Mouse (Mus musculus) embryonic stem cell, embryonic (primary cell): ENCODE results near the gene U2af1.

Experiments used
- CTCF ChIA-PET, 4 experiments: fragments of 300-600 bp in 2 of 4; fragments of 350-600 bp in 2 of 4; sonication (Branson Sonifier 250); formaldehyde crosslinking; loops; one replicate each; lab custom pipeline; 2022; ENCODE audit warnings: inconsistent platforms in 2 of 4; lab: Charles Lee
- POLR2A ChIA-PET, 4 experiments: fragments of 300-600 bp in 2 of 4; fragments of 350-600 bp in 2 of 4; sonication (Branson Sonifier 250); formaldehyde crosslinking; loops; one replicate each; lab custom pipeline; 2022; ENCODE audit warnings: antibody characterized with exemption in 4 of 4, inconsistent platforms in 1 of 4; lab: Charles Lee

The U2af1 gene

DNA sequence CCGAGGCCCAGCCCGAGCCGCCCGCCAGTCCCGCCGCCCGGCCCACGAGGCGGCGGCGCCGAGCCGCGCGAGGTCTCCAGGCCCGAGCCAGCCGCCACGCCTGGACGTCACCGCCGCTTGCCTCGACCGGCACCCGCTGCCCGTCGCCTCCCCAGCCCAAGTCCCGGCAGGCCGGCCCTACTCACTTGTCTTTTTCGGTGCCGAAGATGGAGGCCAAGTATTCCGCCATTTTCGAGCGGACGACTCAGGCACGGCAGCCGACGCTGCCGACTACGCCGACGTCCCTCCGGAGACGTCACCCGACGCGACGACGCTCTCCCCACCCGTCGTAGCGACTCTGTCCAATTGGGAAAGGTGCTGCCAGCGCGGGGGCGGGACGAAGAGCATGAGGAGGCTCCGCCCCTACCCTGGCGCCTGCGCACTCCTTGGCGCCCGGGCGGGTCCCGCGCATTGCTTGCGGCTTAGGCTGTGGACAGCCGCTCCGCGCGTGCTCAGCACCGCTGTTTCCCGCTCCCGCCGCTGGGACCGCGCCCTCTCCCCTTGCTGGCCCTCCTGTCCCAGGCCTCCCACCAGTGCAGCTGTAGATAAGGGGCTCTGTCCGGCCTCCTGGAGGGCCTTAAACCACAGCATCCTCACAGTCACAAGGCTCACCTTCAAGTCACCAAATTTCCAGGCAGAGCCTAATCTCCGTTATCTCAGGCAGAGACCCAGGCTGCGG, at the start of gene U2af1:
U2af1 (minus strand) TSS at position 425 of the 718 bp plus-strand sequence.
- CTCF ChIA-PET, result no interaction called here
- POLR2A ChIA-PET, result interaction anchor here in 2 of 4 experiments (0.9 to 1.8 kb wide), 14 partner anchors 8 to 132 kb away, joined by 3 to 6 read pairs (median 4); partner anchors contain the start of genes Pknox1 (in 2 of the 2) and Cbs (in 1 of the 2)

DNA sequence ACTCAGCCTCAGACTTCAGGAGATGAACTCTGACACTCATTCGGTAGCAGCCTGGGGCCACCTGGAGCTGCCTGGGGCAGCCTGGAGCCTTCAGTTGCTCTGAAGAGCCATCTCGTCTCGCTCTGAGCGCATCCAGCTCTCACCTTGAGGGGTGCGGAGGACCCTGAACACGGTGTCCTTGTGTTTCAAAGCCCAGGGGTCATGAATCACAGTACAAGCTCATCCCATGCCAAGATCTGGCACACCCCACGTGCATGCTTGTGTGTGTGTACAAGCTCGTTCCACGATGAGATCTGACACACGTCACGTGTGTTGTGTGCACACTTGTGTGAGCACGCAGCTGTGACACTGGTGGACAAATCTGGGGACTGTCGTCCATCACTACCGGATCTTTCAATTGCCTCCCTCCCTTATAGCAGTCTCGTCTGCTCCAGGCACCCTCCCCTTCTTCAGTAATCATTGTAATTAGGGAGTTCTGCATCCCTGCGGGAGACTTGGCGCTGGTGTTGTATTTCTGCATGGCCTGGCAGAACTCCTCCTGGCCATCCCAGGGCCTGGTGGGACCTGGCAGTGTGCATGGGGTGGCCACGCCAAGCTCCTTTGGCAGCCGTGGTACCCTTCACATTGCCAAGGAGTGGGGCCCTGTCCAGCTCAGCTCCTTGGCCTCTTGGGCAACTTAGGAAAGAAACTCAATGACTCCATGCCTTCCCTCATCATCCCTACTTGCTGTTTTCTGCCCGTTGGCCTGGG, 46.8 kb upstream of the U2af1 start:
- ChIA-PET POLR2A (interaction anchor here in 2 of 4 experiments (1.1 to 1.3 kb wide), 3 partner anchors 8 to 19 kb away, joined by 3 read pairs; no protein-coding TSS in a partner anchor), CTCF (interaction anchor here (0.5 to 1.5 kb wide), 6 partner anchors 12 to 686 kb away, joined by 3 to 7 read pairs (median 4); no protein-coding TSS in a partner anchor)

DNA sequence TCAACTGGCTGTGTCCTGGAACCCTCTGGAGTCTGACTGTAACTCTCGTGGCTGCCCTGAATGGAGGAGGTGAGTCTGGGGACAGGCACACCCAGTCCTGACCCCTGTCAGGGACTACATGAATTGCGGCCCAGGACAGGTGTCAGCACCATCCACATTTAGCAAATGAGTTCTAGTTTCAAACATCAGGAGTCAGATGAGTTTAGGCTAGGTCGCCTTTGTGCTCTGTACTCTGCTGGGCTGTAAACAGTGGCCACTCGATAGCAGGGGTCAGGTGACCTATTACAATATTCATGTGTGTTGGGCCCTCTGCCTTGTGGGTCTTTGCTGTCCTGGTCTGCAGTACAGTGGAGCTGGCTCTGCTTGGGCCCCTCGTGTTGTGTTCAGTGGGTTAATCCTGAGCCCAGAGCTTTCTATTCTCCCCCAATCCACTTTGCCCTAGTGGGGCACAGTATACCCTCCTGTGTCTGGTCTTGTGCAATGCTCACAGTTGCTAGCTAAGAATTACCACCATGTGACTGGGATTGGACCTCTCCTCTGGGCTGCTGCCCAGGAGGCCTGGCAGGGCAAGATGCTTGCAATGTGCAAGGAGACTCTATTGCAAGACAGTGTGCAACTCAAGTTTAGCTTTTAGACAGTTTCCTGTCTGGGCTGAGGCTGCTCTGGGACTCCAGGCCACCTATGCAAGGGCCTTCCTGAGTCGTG, 44.7 kb upstream of the U2af1 start:
- POLR2A ChIA-PET, result interaction anchor here in 1 of 4 experiments (0.9 to 1.6 kb wide), 5 partner anchors 10 to 142 kb away, joined by 3 to 6 read pairs (median 4); no protein-coding TSS in a partner anchor
- CTCF ChIA-PET, result no interaction called here

DNA sequence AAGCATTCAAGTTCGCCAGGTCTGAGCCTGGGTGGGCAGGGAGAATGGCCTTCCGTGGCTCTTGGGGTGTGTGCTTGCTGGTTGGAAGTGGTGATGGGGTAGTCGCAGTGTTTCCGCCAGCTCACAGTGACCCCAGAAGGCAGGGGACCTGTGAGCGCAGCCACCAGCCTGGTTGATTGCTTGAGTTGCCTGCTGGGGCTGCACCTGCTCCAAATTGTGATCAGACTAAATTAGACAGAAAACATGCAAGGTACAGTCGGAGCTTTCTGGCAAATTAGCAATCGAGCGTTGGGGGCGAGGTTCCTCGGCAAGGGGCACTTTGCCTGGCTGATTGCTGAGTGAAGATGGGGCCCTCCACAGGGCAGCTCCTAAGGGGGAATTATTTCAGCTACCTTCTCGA, 39.7 kb upstream of the U2af1 start:
- ChIA-PET CTCF (interaction anchor here in 2 of 4 experiments (0.7 kb wide), 2 partner anchors 12 to 82 kb away, joined by 3 read pairs; no protein-coding TSS in a partner anchor), POLR2A (interaction anchor here in 3 of 4 experiments (0.6 to 1.7 kb wide), 8 partner anchors 11 to 643 kb away, joined by 3 to 5 read pairs (median 4); no protein-coding TSS in a partner anchor)

DNA sequence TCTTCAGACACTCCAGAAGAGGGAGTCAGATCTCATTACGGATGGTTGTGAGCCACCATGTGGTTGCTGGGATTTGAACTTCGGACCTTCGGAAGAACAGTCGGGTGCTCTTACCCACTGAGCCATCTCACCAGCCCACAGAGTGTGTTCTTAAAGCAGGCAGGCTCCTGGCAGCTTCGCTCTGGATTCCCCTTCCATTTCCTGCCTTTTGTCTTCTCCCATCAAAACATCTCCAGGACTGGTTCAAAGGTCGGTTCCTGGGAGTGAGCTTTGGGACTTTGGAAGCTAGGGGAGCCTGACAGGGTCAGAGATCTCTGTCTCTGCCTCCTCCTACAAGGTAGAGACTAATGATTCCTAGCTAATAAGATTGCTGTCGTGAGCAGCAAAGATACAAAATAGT, 36.7 kb upstream of the U2af1 start:
- ChIA-PET CTCF (interaction anchor here in 1 of 4 experiments (1.4 kb wide), 1 partner anchor 56 kb away, joined by 4 read pairs; no protein-coding TSS in a partner anchor), POLR2A (interaction anchor here in 2 of 4 experiments (1.2 to 1.7 kb wide), 2 partner anchors 18 to 139 kb away, joined by 4 read pairs; no protein-coding TSS in a partner anchor)

DNA sequence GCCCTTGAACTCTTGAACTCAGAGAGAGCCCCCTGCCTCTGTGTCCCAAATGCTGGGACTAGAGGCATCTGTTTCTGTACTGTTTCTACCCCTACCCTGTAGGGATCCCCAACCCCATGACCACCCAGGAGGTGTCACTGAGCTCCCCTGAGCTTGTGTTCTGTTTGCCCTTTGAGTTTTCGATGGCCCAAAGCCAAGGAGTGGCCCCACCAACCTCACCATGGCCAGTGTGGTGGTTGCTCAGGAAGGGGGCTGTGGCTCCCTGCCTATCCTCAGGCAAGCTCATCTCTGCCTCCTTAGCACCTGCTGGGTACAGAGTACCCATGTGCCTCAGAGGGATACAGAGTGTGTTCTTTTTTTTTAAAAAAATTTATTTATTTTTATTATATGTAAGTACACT, 36.3 kb upstream of the U2af1 start:
- ChIA-PET POLR2A (interaction anchor here in 3 of 4 experiments (0.5 to 1.7 kb wide), 5 partner anchors 18 to 1862 kb away, joined by 3 to 17 read pairs (median 4); no protein-coding TSS in a partner anchor), CTCF (interaction anchor here in 1 of 4 experiments (0.6 to 1.4 kb wide), 2 partner anchors 56 to 206 kb away, joined by 3 to 4 read pairs; no protein-coding TSS in a partner anchor)

DNA sequence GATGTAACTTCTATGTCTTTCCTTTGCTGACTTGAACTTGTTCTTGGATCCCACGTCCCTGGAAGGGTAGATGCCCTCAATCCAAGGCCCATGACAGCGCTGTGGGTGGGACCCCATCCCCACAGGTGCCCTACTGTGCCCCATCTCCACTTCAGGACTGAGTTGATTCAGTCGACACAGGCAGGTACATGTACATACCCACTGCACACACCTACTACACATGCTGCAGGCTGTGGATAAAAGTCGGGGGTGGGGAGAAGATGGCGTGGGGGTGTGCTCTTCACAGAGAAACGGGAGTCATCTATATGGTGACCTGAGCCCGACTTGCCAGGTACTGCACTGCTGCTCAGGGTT, 35.3 kb upstream of the U2af1 start:
- ChIA-PET POLR2A (interaction anchor here in 3 of 4 experiments (0.7 to 1.7 kb wide), 9 partner anchors 39 to 203 kb away, joined by 3 to 5 read pairs (median 3); no protein-coding TSS in a partner anchor), CTCF (interaction anchor here in 2 of 4 experiments (0.8 to 2.9 kb wide), 7 partner anchors 11 to 168 kb away, joined by 4 to 19 read pairs (median 5); partner anchors contain the start of gene Cryaa (in 1 of the 2))

DNA sequence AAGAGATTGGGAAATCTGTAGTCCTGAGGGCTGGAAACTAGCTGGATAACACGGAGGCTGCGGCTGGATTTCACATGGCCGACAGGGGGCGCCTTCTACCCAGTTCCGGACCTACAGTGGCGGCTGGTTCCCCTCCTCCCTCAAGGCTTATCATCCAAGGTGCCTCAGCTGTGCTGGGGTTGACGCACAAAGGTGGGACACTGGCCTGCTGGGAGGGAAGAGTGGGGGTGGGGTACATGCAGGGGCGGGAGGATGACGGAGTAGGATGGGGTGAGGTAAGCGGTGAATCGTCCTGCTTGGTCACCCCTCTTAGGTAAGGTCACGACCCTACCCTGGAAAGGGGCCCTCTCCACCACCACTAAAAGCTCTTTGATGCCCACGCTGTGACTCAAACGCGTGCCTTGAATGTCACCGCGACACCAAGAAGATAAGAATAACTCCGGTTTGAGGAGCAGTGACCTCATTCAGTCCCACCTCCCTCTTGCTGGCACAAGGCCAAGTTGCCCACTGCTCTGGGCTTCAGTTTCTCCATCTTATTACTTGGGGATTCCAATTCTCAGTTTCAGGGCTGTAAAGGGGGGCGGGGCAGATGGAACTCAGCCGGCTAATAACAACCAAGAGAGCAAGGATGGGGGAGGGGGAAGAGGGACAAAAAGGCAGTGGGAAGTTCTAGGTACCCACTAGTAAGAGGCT, 34.8 kb upstream of the U2af1 start:
- POLR2A ChIA-PET, result interaction anchor here in 3 of 4 experiments (0.6 to 1.7 kb wide), 34 partner anchors 10 to 1005 kb away, joined by 3 to 8 read pairs (median 4); no protein-coding TSS in a partner anchor
- CTCF ChIA-PET, result interaction anchor here (0.5 to 2.9 kb wide), 44 partner anchors 9 to 578 kb away, joined by 3 to 19 read pairs (median 3); partner anchors contain the start of genes Cryaa (in 1 of the 4) and Pknox1 (in 1 of the 4)

DNA sequence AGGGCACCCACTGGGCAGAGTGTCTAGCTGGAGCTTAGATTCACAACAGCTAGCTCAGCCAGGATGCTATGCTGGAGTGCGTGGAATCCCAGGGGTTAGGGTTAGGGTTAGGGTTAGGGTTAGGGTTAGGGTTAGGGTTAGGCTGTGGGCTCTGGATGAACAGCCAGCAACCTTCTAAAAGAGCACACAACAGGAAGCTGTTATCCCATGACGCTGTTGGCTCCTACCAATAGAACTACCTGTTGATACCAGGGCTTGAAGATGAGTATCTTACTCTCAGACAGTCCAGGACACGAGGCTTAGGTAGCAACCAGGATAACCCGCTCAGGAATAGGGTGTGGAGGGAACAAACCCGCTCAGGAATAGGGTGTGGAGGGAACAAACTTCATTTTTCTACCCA, 34.2 kb upstream of the U2af1 start:
- POLR2A ChIA-PET, result interaction anchor here in 3 of 4 experiments (0.6 to 1.7 kb wide), 32 partner anchors 11 to 1005 kb away, joined by 3 to 8 read pairs (median 4); no protein-coding TSS in a partner anchor
- CTCF ChIA-PET, result interaction anchor here (0.6 to 2.9 kb wide), 41 partner anchors 9 to 579 kb away, joined by 3 to 19 read pairs (median 3); partner anchors contain the start of genes Cryaa (in 1 of the 4) and Pknox1 (in 1 of the 4)

- POLR2A ChIA-PET, result interaction anchor here in 3 of 4 experiments (0.6 to 1.2 kb wide), 5 partner anchors 9 to 403 kb away, joined by 3 to 8 read pairs (median 3); no protein-coding TSS in a partner anchor
These were observed 30.9 kb upstream of the U2af1 start for GRCm38 (mm10) chr17:31689606-31690005.

GRCm38 (mm10) chr17:31688112-31688511, 29.4 kb upstream of the U2af1 start:
- ChIA-PET POLR2A (no interaction called here), CTCF (no interaction called here)

More at GRCm38 (mm10) chr17:31689606-31690005, 30.9 kb upstream of the U2af1 start:
- CTCF ChIA-PET, result interaction anchor here in 2 of 4 experiments (0.5 to 1.2 kb wide), 2 partner anchors 62 to 205 kb away, joined by 3 read pairs; no protein-coding TSS in a partner anchor

DNA sequence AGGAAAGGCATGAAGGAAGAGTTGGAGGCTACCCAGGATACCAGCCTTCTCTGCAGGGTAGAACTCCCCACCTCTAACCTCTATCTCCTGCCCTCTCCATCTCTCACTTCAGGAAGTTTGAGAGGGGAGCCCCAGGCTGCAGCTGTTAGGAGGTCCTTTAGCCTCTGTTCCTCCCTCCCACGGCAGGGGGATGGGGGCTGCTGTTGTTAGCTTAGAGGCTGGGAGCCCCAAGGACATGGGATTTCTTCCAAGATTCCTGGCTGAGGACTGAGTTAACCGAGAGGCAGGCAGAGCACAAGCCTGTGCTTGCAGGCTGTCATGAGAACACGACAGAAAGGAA, 27.5 kb upstream of the U2af1 start:
- ChIA-PET CTCF (interaction anchor here in 3 of 4 experiments (0.6 to 1.2 kb wide), 4 partner anchors 9 to 192 kb away, joined by 3 to 5 read pairs (median 3); partner anchors contain the start of gene Cryaa (in 1 of the 3)), POLR2A (interaction anchor here in 3 of 4 experiments (0.6 to 1.3 kb wide), 4 partner anchors 29 to 350 kb away, joined by 3 to 7 read pairs (median 4); partner anchors contain the start of genes Hsf2bp (in 1 of the 3) and Rrp1b (in 1 of the 3))

DNA sequence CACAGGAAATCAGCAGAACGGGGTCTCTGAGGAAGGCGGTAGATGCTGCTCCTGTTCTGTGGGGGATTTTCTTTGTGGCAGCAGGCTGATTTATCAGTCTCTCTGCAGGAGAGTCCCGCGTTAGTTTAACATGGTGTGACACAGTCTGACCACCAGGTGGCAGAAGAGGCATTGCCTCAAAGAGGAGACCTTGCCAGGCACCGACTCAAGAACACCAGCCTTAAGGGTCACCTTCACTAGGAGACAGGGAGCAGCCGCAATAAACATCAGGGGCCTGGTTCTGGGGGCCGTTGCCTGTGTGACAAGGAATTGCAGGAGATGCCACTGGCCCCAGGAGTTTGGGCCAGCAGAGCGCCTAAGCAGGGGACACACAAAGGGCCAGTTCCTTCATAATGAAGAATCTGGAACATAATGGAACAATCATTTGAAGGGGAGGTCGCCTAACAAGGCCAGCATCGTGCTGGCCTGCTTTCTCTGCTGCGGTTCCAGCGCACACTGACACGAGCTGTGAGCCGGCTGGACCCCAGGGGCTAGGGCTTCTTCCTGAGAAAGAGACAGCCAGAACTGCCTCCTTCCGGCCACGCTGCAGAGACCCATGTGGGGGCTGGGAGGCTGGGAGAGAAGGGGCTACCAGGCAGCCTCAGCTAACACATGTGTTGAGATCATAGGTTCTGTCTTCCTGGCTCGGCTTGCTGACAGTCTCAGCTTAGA, 27.0 kb upstream of the U2af1 start:
- ChIA-PET POLR2A (interaction anchor here (0.6 to 1.3 kb wide), 5 partner anchors 29 to 351 kb away, joined by 3 to 7 read pairs (median 3); partner anchors contain the start of genes Hsf2bp (in 1 of the 4) and Rrp1b (in 1 of the 4)), CTCF (interaction anchor here in 3 of 4 experiments (0.6 to 1.2 kb wide), 5 partner anchors 8 to 477 kb away, joined by 3 to 5 read pairs (median 3); partner anchors contain the start of gene Cryaa (in 1 of the 3))

DNA sequence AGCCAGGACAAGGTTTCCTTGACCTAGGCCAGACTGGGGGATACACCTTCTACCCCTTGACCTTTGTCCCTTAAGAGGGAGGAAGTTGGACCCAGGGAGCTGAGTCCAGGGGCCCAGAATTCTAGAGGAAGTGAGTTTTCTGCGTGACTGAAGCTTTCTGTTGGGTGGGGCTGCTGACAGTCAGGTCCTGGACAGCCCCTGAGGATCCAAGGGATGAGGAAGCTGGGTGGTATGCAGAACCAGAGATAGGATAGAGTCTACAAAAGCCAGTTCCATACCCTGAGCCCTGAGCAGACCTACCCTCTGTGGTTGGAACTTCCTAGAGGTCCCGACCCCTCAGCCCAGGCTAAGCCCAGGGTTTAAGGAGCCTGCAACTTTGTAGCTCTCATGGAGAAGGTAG, 21.8 kb upstream of the U2af1 start:
- POLR2A ChIA-PET, result interaction anchor here in 2 of 4 experiments (0.6 to 1.1 kb wide), 6 partner anchors 10 to 171 kb away, joined by 3 to 8 read pairs (median 4); no protein-coding TSS in a partner anchor
- CTCF ChIA-PET, result interaction anchor here in 2 of 4 experiments (0.6 to 1.4 kb wide), 2 partner anchors 12 to 354 kb away, joined by 3 to 4 read pairs; no protein-coding TSS in a partner anchor

GRCm38 (mm10) chr17:31677507-31677906, 18.8 kb upstream of the U2af1 start, which contains the start of gene Cryaa:
Gene Cryaa (plus strand): TSS chr17:31677807.
- ChIA-PET CTCF (interaction anchor here in 2 of 4 experiments (1.1 to 2.6 kb wide), 6 partner anchors 9 to 396 kb away, joined by 3 to 8 read pairs (median 5); no protein-coding TSS in a partner anchor), POLR2A (interaction anchor here in 2 of 4 experiments (0.6 to 1.6 kb wide), 6 partner anchors 10 to 83 kb away, joined by 3 to 5 read pairs (median 4); no protein-coding TSS in a partner anchor)
